Mouse (Mus musculus): ENCODE results near the gene Wwox. TPM values are rescaled to one million over a fixed set of nuclear protein-coding genes. Genes with fewer than 3 reads are reported as not detected.

Gene Wwox
- total and polyA plus RNA-seq, 3 experiments: 7.6 to 61.8 (median 12.2) TPM

DNA sequence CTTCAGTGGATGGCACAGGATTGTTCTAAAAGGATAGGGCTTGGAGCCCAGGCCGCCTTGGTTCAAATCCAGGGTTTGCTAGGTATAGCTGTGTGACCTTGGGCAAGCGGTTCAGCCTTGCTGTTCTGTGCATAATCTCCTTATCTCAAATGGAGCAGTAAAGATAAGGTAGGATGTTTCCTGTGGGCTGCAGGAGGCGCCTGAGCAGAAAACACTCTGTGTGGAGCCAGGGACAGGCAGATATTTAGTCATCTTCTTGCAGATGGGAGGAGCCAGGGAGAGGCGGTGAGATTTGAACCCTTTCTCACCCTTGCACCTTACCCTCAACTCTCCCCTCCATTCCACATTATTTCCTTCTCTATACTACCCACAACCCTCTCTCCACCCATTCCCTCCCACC is 490.1 kb downstream of the Wwox start:
- no peaks in the 10 kb centered on the region for H3K9me3 ChIP-seq (replicated peaks; ENCODE audit: insufficient read depth, low read length)
- no peak overlapping the region for H3K9ac ChIP-seq (ENCODE audit: control insufficient read depth, low read depth, low read length, poor library complexity, severe bottlenecking)
- no peaks in the 10 kb centered on the region for H3K4me1 ChIP-seq (ENCODE audit: control insufficient read depth in 1 of 2, insufficient read depth in 2 of 2, low read length in 2 of 2)
- H3K4me3 ChIP-seq (ENCODE audit: control insufficient read depth in 1 of 2, insufficient read depth in 1 of 2, low read depth in 2 of 2, low read length in 2 of 2): no peak overlapping the region
- no peaks in the 10 kb centered on the region for H3K36me3 ChIP-seq (ENCODE audit: control insufficient read depth in 1 of 2, insufficient read depth in 2 of 2, low read length in 2 of 2)
- no peak overlapping the region for H3K27ac ChIP-seq (ENCODE audit: control insufficient read depth, low read depth, low read length)
- no peak for DNase-seq (ENCODE audit: low read depth, low spot score)
- TF ChIP-seq MYC (IDR thresholded peaks at IDR 0.05; ENCODE audit: low read depth, low read length): no peak
- TF ChIP-seq POLR2AphosphoS5 (IDR thresholded peaks at IDR 0.05; ENCODE audit: borderline replicate concordance, low read depth, low read length): no peak
- TF ChIP-seq POLR2A (IDR thresholded peaks at IDR 0.05; ENCODE audit: control insufficient read depth in 1 of 2, insufficient read depth in 1 of 2, low read depth in 1 of 2, low read length in 2 of 2, poor library complexity in 1 of 2): no peak
- no peak for TF ChIP-seq USF2 (IDR thresholded peaks at IDR 0.05; ENCODE audit: borderline replicate concordance in 1 of 2, insufficient read depth in 1 of 2, low read depth in 1 of 2, low read length in 2 of 2)
- no peak for TF ChIP-seq MEF2A (IDR thresholded peaks at IDR 0.05; ENCODE audit: extremely low read depth, insufficient replicate concordance, low read depth, low read length, poor library complexity, severe bottlenecking)
- TF ChIP-seq ETS1 (IDR thresholded peaks at IDR 0.05; ENCODE audit: low read depth, low read length): no peak
- TF ChIP-seq NRF1 (IDR thresholded peaks at IDR 0.05; ENCODE audit: insufficient read depth, low read depth, low read length, poor library complexity, severe bottlenecking): no peak
- TF ChIP-seq ELF1 (IDR thresholded peaks at IDR 0.05; ENCODE audit: low read depth, low read length): no peak
- no peak for TF ChIP-seq KAT2A (conservative IDR thresholded peaks at IDR 0.05; ENCODE audit: low read depth, low read length)
- no peak for TF ChIP-seq TBP (IDR thresholded peaks at IDR 0.05; ENCODE audit: low read depth, low read length)
- H3K79me2 ChIP-seq (ENCODE audit: control insufficient read depth, insufficient read depth, low read length, poor library complexity): no peaks in the 10 kb centered on the region
- no peaks in the 10 kb centered on the region for H3K27me3 ChIP-seq (ENCODE audit: control insufficient read depth in 1 of 2, insufficient read depth in 2 of 2, low read length in 2 of 2)

DNA sequence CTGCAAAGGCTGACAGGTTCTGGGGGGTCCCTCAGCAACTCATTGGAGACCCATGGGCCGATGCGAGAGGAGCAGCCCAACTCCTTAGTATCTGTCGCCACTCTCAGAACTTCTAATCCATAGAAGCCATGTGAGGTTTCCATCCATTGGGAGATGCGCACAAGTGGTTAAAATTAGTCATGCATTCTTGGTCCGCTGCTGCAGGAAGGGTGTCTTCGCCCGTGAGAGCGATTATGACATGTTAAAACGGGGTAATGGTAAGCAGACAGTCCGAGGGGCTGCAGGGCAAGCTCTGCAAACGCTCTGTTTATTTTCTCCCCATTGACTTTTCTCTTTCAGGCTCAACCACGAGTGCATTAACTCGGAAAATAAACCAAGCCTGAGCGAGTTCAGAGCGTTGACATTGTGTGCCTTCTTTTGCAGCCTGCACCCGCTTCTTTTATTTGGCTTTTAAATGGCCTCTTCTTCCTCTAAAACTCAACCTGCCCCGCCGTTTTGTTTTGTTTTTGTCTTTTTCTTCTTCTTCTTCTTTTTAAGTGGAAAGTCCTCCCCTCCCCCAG is 492.7 kb downstream of the Wwox start:
- no peaks in the 10 kb centered on the region for H3K4me1 ChIP-seq (ENCODE audit: control insufficient read depth in 1 of 2, insufficient read depth in 2 of 2, low read length in 2 of 2)
- no peaks in the 10 kb centered on the region for H3K9me3 ChIP-seq (replicated peaks; ENCODE audit: insufficient read depth, low read length)
- no peaks in the 10 kb centered on the region for H3K27me3 ChIP-seq (ENCODE audit: control insufficient read depth in 1 of 2, insufficient read depth in 2 of 2, low read length in 2 of 2)
- DNase-seq (ENCODE audit: low read depth, low spot score): no peak
- no peak overlapping the region for H3K27ac ChIP-seq (ENCODE audit: control insufficient read depth, low read depth, low read length)
- no peak overlapping the region for H3K9ac ChIP-seq (ENCODE audit: control insufficient read depth, low read depth, low read length, poor library complexity, severe bottlenecking)
- TF ChIP-seq ELF1 (IDR thresholded peaks at IDR 0.05; ENCODE audit: low read depth, low read length): no peak
- TF ChIP-seq RCOR1 (IDR thresholded peaks at IDR 0.05; ENCODE audit: low read depth, low read length): no peak
- no peak for TF ChIP-seq ZKSCAN1 (IDR thresholded peaks at IDR 0.05; ENCODE audit: low read depth, low read length)
- no peak for TF ChIP-seq KAT2A (conservative IDR thresholded peaks at IDR 0.05; ENCODE audit: low read depth, low read length)
- no peak for TF ChIP-seq EP300 (IDR thresholded peaks at IDR 0.05; ENCODE audit: low read depth in 1 of 2, low read length in 2 of 2)
- no peak for TF ChIP-seq MEF2A (IDR thresholded peaks at IDR 0.05; ENCODE audit: extremely low read depth, insufficient replicate concordance, low read depth, low read length, poor library complexity, severe bottlenecking)
- TF ChIP-seq MAFK (IDR thresholded peaks at IDR 0.05; ENCODE audit: borderline replicate concordance, low read depth, low read length): no peak
- TF ChIP-seq RAD21 (IDR thresholded peaks at IDR 0.05; ENCODE audit: low read depth, low read length): no peak
- no peak for TF ChIP-seq POLR2AphosphoS2 (IDR thresholded peaks at IDR 0.05; ENCODE audit: low read length)
- TF ChIP-seq POLR2A (IDR thresholded peaks at IDR 0.05; ENCODE audit: control insufficient read depth in 1 of 2, insufficient read depth in 1 of 2, low read depth in 1 of 2, low read length in 2 of 2, poor library complexity in 1 of 2): no peak
- TF ChIP-seq ZC3H11A (IDR thresholded peaks at IDR 0.05; ENCODE audit: low read depth, low read length): no peak
- TF ChIP-seq GABPA (IDR thresholded peaks at IDR 0.05; ENCODE audit: low read depth, low read length): no peak
- no peak for TF ChIP-seq MAZ (IDR thresholded peaks at IDR 0.05; ENCODE audit: low read depth, low read length)
- TF ChIP-seq BHLHE40 (IDR thresholded peaks at IDR 0.05; ENCODE audit: borderline replicate concordance, low read depth, low read length): no peak
- no peak for TF ChIP-seq MXI1 (IDR thresholded peaks at IDR 0.05; ENCODE audit: low read depth, low read length)
- no peak for TF ChIP-seq ZMIZ1 (IDR thresholded peaks at IDR 0.05; ENCODE audit: low read depth, low read length)
- no peak for TF ChIP-seq SMC3 (IDR thresholded peaks at IDR 0.05; ENCODE audit: low read depth, low read length)
- no peak overlapping the region for H3K4me3 ChIP-seq (ENCODE audit: control insufficient read depth in 1 of 2, insufficient read depth in 1 of 2, low read depth in 2 of 2, low read length in 2 of 2)
- no peaks in the 10 kb centered on the region for H3K79me2 ChIP-seq (ENCODE audit: control insufficient read depth, insufficient read depth, low read length, poor library complexity)
- no peaks in the 10 kb centered on the region for H3K36me3 ChIP-seq (ENCODE audit: control insufficient read depth in 1 of 2, insufficient read depth in 2 of 2, low read length in 2 of 2)
